Mouse (Mus musculus): Measurements from ENCODE around the gene Slc25a11.
A peak's percentile ranks its signal among the peaks of the same experiment; 100 is the strongest.

Slc25a11 gene

GRCm38 (mm10) chr11:70668335-70668770 lies 21.1 kb upstream of the Slc25a11 start:
- peak; percentile 37 for DNase-seq (ENCODE audit: low spot score)

GRCm38 (mm10) chr11:70667271-70668150 lies 20.2 kb upstream of the Slc25a11 start:
- no peak for DNase-seq (ENCODE audit: low spot score)

- no peak for DNase-seq (ENCODE audit: low spot score)
Observed at GRCm38 (mm10) chr11:70666687-70667086, 19.4 kb upstream of the Slc25a11 start.

- no peak for DNase-seq (ENCODE audit: low spot score)
Observed at GRCm38 (mm10) chr11:70664741-70665140, 17.5 kb upstream of the Slc25a11 start.

GRCm38 (mm10) chr11:70663957-70664356 lies 16.7 kb upstream of the Slc25a11 start:
- DNase-seq (ENCODE audit: low spot score): no peak

- no peak for DNase-seq (ENCODE audit: low spot score)
Observed at GRCm38 (mm10) chr11:70663101-70663500, 15.8 kb upstream of the Slc25a11 start.

- no peak for DNase-seq (ENCODE audit: low spot score)
Observed at GRCm38 (mm10) chr11:70660571-70660970, 13.3 kb upstream of the Slc25a11 start.

- DNase-seq (ENCODE audit: low spot score): no peak
Observed at GRCm38 (mm10) chr11:70658942-70659341, 11.7 kb upstream of the Slc25a11 start.

- DNase-seq (ENCODE audit: low spot score): no peak
Observed at GRCm38 (mm10) chr11:70658521-70658920, 11.2 kb upstream of the Slc25a11 start.

- DNase-seq (ENCODE audit: low spot score): no peak
Observed at GRCm38 (mm10) chr11:70657991-70658390, 10.7 kb upstream of the Slc25a11 start.

- no peak for DNase-seq (ENCODE audit: low spot score)
Observed at GRCm38 (mm10) chr11:70657573-70657972, 10.3 kb upstream of the Slc25a11 start.

- DNase-seq (ENCODE audit: low spot score): no peak
Observed at GRCm38 (mm10) chr11:70656964-70657363, 9.7 kb upstream of the Slc25a11 start, which contains the start of gene Eno3. TSS of gene Eno3 (plus strand) at chr11:70657202.

- DNase-seq (ENCODE audit: low spot score): no peak
Observed at GRCm38 (mm10) chr11:70656456-70656927, 9.2 kb upstream of the Slc25a11 start.

GRCm38 (mm10) chr11:70655571-70656455 lies 8.5 kb upstream of the Slc25a11 start:
- peak; percentile 48 for DNase-seq (ENCODE audit: low spot score)

- peak; percentile 62 for DNase-seq (ENCODE audit: low spot score)
Observed at GRCm38 (mm10) chr11:70654923-70655570, 7.8 kb upstream of the Slc25a11 start.

- DNase-seq (ENCODE audit: low spot score): peak; percentile 62
Observed at GRCm38 (mm10) chr11:70654198-70654922, 7.1 kb upstream of the Slc25a11 start, which contains the start of gene Pfn1. TSS of gene Pfn1 (minus strand) at chr11:70654644.

- peak; percentile 58 for DNase-seq (ENCODE audit: low spot score)
Observed at GRCm38 (mm10) chr11:70653345-70654197, 6.3 kb upstream of the Slc25a11 start.

- DNase-seq (ENCODE audit: low spot score): no peak
Observed at GRCm38 (mm10) chr11:70652884-70653344, 5.6 kb upstream of the Slc25a11 start.

GRCm38 (mm10) chr11:70652029-70652883 lies 5.0 kb upstream of the Slc25a11 start:
- DNase-seq (ENCODE audit: low spot score): no peak

All from ovary, postnatal 10 days (tissue).